Mouse (Mus musculus) brain, adult 10 weeks (tissue): ENCODE data around the gene Cpn1. TPM values are rescaled to one million over a fixed set of nuclear protein-coding genes. Genes with fewer than 3 reads are reported as not detected.

ENCODE experiments used
- polyA plus RNA-seq: library from polyadenylated mRNA; stranded (reverse); fragments of 350-450 nt; fragmentation: Illumina TruSeq; extraction: RNeasy Lipid Tissue Mini Kit (QIAGEN cat#74804); gene quantifications from one replicate; pipeline ENCODE4 v1.2.3, GENCODE M21; 2015; ENCODE audit warnings: low read depth, low replicate concordance

The Cpn1 gene
- polyA plus RNA-seq: 0.49 TPM

DNA sequence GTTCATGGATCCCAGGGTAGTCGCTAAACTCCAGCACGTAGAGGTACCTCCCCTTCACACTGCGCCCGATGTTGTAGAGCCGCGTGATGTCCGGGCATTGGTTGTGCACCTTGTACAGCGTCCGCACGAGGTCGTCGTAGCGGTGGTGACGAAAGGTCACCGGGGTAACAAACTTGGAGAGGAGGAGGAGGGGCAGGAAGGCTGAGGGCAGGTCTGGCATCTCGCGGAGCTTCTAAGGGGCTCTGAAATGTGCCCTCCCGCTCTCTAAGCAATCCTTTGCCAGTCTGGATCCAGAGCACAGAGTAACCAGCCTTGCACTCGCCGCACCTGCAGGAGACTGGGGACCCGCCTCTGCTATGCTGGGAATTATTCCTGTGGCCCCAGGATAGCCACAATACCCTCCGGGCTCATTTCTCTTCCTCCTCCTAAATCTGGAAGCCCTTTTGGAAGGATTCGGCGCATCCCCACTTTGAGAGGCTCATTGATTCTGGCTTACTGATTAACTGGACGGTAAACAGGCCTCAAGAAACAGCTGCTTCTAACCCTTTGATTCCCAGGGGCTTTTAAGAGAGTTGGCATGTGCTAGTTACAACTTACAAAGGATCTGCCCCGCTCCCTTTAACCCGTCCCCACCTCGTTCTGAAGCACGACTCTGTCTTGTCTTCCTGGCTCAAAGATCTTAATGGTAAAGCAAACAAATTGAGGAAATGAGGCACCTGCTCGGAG lies at the start of gene Cpn1:
Cpn1 (minus strand) TSS at position 488 of the 726 bp plus-strand sequence.

DNA sequence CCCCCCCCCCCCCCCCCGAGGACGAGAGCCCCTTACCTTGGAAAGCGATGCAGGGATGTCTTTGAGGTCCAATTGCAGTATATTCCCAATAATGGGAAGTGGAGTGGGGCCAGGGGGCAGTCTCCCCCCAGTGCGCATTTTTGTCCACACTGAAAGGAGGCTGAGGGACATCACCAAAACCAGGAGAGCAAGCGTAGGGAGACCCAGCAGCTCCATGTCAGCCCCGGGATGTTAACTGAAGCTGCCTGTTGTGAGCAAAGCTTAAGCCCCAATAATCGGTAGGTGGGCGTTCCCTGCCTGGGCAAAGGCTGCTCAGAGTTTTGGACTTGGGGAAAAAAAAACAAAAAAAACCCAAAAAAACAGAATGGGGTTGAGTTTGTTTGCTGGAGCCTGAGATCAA lies 42.6 kb upstream of the Cpn1 start, which contains the start of gene Cyp2c23:
Cyp2c23 (minus strand) TSS at position 237 of the 400 bp plus-strand sequence.

DNA sequence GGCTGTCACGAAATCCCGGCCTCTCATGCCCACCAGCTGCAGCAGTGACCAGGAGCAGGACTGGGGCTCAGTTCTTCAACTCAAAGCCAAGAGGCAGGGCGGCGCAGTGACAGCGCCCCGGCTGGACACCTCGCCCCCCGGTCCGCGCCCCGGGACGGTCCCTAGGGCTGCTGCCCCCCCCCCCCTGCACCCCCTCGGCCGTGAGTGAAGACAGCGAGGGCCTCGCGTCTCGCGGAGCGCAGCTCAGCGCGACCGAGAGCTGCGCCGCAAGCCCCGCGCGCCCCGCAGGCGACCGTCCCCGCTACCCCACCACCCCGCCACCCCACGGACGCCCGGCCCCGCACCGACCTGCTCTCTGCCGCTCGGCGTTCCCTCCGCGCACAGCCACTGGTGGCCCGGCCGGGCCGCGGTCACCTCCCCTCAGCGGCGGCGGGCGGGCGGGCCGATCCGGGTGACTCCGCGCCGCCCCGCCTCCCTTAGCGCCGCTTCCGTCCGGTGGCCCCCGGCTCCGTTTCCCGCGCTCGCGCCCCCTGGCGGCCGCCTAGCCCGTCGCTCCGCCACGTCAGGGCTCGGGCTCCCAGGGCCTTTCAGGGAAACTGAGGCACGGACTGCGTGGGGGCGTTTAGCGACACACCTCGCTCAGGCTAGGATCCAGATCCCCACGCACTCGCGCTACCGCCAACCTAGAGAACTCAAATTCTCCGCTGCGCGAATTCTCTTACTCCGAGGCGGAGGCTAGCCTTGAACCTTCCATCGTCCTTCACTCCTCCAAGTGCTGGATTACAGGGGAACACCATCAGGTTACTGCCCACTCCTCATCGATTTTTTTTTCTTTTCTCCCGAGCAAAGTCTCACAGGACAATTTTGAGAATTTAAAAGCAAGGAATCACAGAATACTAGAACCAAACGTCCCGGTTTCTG lies 46.3 kb downstream of the Cpn1 start, which contains the start of gene Dnmbp:
Dnmbp (minus strand) TSS at position 423 of the 921 bp plus-strand sequence.

Other genes starting within 250 kb of the Cpn1 start
- 11.1 TPM for gene Cutc, start 233.6 kb downstream of the Cpn1 start, polyA plus RNA-seq
- gene Cox15, start 233.6 kb downstream of the Cpn1 start, polyA plus RNA-seq: 11.2 TPM
- 0.18 TPM for gene Abcc2, start 204.4 kb downstream of the Cpn1 start, polyA plus RNA-seq
- 4.7 TPM for gene Dnmbp, start 46.4 kb downstream of the Cpn1 start, polyA plus RNA-seq
- not detected for gene Cyp2c23, start 42.7 kb upstream of the Cpn1 start, polyA plus RNA-seq
- 20.5 TPM for gene Erlin1, start 83.2 kb upstream of the Cpn1 start, polyA plus RNA-seq
- 53.1 TPM for gene Chuk, start 120.9 kb upstream of the Cpn1 start, polyA plus RNA-seq
- gene Cwf19l1, start 149.3 kb upstream of the Cpn1 start, polyA plus RNA-seq: 14.9 TPM
- gene Bloc1s2, start 159.9 kb upstream of the Cpn1 start, polyA plus RNA-seq: 99.0 TPM
- 1.1 TPM for gene Pkd2l1, start 205.9 kb upstream of the Cpn1 start, polyA plus RNA-seq
- 6.6 TPM for gene Scd3, start 216.7 kb upstream of the Cpn1 start, polyA plus RNA-seq